Mouse (Mus musculus) megakaryocyte, adult 5-6 weeks (primary cell): ENCODE measurements at regions not wholly inside any gene's neighbourhood (a gene's known extent, or its start where the extent isn't known, plus 50 kb on each side); places are given as distances from the start of the nearest gene placed in this dataset.

Experiments used
- ATAC-seq: 2 replicates; pipeline ENCODE4 v1.8.0; 2016; ENCODE audit warnings: mild to moderate bottlenecking, inconsistent platforms; ENCODE audit not compliant: poor library complexity, severe bottlenecking

- no peak; the same call in 1 of the 2 replicates for ATAC-seq
Observed at GRCm38 (mm10) chr1:149760440-149760839, 200.7 kb downstream of the Pla2g4a start.

GRCm38 (mm10) chr1:149758783-149759132, 202.3 kb downstream of the Pla2g4a start:
- ATAC-seq, result 0 out of 2 replicates have a peak, but pooled peaks have one; percentile 18

- peak; percentile 66; the same call in 1 of the 2 replicates for ATAC-seq
Observed at GRCm38 (mm10) chr1:149758092-149758782, 202.9 kb downstream of the Pla2g4a start.

- ATAC-seq, result no peak
Observed at GRCm38 (mm10) chr1:149753269-149754060, 207.6 kb downstream of the Pla2g4a start.

- no peak for ATAC-seq
Observed at GRCm38 (mm10) chr1:149749405-149749804, 211.7 kb downstream of the Pla2g4a start.

GRCm38 (mm10) chr1:149738959-149739358, 222.1 kb downstream of the Pla2g4a start:
- no peak for ATAC-seq

- ATAC-seq, result no peak
Observed at GRCm38 (mm10) chr1:149734241-149734640, 226.8 kb downstream of the Pla2g4a start.

GRCm38 (mm10) chr1:149715171-149715570, 245.9 kb downstream of the Pla2g4a start:
- ATAC-seq, result no peak

GRCm38 (mm10) chr1:149712330-149712729, 248.8 kb downstream of the Pla2g4a start:
- ATAC-seq, result no peak

- no peak for ATAC-seq
Observed at GRCm38 (mm10) chr1:149705223-149705622, 255.9 kb downstream of the Pla2g4a start.

GRCm38 (mm10) chr1:149699411-149699810, 261.7 kb downstream of the Pla2g4a start:
- no peak for ATAC-seq

GRCm38 (mm10) chr1:149674166-149674565, 286.9 kb downstream of the Pla2g4a start:
- no peak for ATAC-seq

- ATAC-seq, result no peak
Observed at GRCm38 (mm10) chr1:149672571-149672970, 288.5 kb downstream of the Pla2g4a start.

- no peak for ATAC-seq
Observed at GRCm38 (mm10) chr1:149672117-149672516, 289.0 kb downstream of the Pla2g4a start.

- ATAC-seq, result no peak
Observed at GRCm38 (mm10) chr1:149671091-149671490, 290.0 kb downstream of the Pla2g4a start.
